Mouse (Mus musculus) adrenal gland, postnatal 25 days (tissue): ENCODE measurements around the gene Gadd45b. TPM values are rescaled to one million over a fixed set of nuclear protein-coding genes. Genes with fewer than 3 reads are reported as not detected.

Experiments used
- DNase-seq: peaks from one replicate; pipeline ENCODE4 v3.0.0; 2021; ENCODE audit warnings: mixed read lengths
- total RNA-seq: library from RNA; stranded (reverse); gene quantifications from 2 replicates; pipeline ENCODE4 v1.2.3, GENCODE M21; 2021

Gadd45b gene
- total RNA-seq, 1 experiment from 2014 or later, result 15.4 TPM

DNA sequence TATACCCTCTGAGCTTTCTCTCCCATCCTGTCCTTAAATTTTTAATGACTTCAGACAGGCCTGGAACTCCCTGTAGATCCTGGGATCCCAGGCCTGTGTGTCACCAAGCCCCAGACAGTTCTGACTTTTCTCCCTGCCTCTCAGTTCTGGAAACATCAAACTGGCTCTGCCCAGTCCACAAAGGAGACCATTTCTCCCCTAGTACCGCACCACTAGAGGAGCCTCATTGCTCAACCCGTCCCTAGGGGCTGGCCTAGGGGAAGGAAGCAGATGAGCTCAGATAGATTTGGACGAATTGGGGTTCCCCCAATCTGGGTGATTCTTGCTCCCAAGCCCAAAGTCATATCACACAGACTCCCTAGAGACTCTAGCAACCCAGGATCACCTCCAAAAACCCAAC is 5.4 kb downstream of the Gadd45b start:
- no peak for DNase-seq

- no peak for DNase-seq
These were observed 5.8 kb downstream of the Gadd45b start for GRCm38 (mm10) chr10:80935698-80936097.

- DNase-seq, result peak; percentile 79
These were observed 6.4 kb downstream of the Gadd45b start for GRCm38 (mm10) chr10:80936135-80936809.

- no peak for DNase-seq
These were observed 6.9 kb downstream of the Gadd45b start for GRCm38 (mm10) chr10:80936810-80937164.

- peak; percentile 55 for DNase-seq
These were observed 7.8 kb downstream of the Gadd45b start for GRCm38 (mm10) chr10:80937646-80938045.

GRCm38 (mm10) chr10:80938831-80939550 is 9.1 kb downstream of the Gadd45b start:
- DNase-seq, result no peak

DNA sequence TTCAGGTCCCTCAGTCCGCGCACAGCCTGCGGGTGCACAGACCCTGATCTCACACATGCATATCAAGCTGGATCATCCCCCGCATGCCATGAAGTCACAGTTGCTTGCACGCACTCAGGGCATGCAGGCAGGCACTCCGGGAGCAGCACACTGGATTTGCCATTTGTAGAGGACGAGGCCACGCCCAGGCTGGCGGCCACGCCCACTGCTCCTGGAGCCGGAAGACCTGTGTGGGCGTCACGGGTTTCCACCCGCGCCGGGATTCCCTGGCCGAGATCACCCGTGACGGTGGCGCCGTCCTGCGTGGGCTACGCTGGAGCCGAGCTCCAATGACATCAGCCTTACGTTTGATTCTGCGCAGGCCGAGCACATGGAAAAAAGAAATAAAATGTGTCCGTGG is 9.8 kb downstream of the Gadd45b start:
- peak; percentile 88 for DNase-seq

GRCm38 (mm10) chr10:80940320-80940987 is 10.6 kb downstream of the Gadd45b start:
- peak; percentile 66 for DNase-seq

DNA sequence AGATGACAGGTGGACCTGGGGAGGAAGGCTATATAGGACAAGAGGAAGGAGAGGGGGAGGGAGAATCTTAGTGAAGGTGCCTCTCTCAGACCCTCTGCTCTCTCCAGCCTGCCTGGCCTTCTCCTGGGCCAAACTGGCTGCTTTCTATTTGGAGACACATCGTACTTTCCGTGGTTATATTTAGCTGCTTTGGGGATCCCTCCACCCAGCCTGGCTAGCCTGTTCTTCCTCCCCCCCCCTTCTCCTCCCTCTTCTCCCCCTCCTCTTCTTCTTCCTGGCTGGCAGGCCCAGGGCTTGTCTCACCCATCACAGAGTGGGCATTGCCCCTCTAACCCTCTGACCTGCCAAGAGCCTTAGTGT is 11.1 kb downstream of the Gadd45b start:
- DNase-seq, result no peak

GRCm38 (mm10) chr10:80942919-80943318 is 13.0 kb downstream of the Gadd45b start:
- DNase-seq, result no peak

DNA sequence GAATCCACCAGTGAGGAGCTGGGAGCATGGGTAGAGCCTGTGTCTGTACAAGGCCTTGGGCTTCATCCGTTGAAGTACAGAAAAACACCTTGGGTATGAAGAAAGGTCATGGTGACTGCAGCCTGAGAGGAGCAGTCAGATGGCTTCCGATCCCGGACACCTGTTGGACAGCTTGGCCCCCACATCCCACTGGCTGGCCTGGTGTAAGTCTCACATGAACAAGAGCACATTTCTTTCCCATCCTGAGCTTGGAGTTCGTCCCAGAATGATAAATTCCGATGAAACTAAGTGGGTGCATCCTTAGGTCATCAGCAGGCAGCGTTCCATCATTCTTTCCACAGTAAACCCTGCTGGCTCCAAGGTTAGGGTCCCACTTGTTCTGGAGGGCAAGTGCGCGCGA is 13.8 kb downstream of the Gadd45b start:
- no peak for DNase-seq

- DNase-seq, result no peak
These were observed 14.4 kb downstream of the Gadd45b start for GRCm38 (mm10) chr10:80944231-80944630.

DNA sequence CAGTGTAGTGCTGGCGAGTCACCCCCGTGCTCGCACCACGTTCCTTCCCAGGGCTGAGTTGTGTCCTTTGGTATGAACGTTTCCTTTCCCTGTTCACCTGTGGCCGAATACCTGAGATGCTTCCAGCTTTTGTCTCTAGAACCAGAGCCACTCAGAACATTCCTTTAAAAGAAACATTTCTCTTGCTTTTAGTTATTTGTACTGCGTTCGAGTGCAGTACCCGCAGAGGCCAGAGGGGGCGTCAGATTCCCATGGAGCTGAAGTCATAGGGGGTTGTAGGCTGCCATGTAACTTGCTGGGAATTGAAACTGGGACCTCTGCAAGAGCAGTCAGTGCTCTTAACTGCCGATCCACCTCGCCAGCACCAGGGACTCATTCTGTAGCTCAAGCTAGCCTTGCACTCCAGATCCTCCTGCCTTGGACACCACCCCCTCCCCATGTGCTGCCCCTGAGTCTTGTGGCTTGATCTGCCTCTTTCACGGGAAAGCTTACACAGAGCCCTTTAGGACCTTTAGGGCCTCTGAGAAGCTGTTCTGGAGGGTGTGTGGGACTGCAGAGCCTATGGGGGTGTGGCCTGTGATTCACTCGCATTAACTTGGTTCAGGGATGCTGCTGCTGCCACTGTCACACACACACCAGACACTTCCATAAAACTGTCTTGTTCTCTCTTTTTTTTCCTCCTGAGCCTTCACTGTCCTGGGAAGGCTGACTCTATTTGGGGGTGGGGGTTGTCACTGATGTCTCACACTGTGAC is 17.0 kb downstream of the Gadd45b start:
- no peak for DNase-seq

GRCm38 (mm10) chr10:80947802-80948201 is 17.9 kb downstream of the Gadd45b start:
- DNase-seq, result peak; percentile 67

GRCm38 (mm10) chr10:80948570-80948969 is 18.7 kb downstream of the Gadd45b start:
- no peak for DNase-seq

GRCm38 (mm10) chr10:80949081-80949480 is 19.2 kb downstream of the Gadd45b start:
- DNase-seq, result no peak

GRCm38 (mm10) chr10:80950314-80950713 is 20.4 kb downstream of the Gadd45b start:
- DNase-seq, result no peak

GRCm38 (mm10) chr10:80951761-80952390 is 22.0 kb downstream of the Gadd45b start:
- DNase-seq, result no peak

DNA sequence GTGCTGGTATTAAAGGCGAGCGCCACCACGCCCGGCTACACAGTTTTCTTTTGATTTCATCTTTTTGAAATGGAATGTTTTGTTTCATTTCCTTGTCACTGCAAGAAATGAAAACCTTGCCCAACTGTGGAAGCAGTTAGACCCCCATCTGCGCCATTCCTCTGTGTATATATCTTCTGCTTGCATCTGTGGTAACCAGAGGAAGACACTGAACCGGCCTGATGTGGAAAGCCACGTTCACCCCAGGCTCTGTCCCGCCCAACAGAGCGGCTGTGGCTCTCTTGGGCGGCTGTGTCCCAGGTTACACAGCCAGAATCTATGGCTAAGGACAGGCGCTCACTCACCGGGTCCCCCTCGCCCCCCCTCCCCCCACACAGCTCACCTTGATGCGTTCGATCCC is 22.6 kb downstream of the Gadd45b start:
- DNase-seq, result no peak

GRCm38 (mm10) chr10:80954415-80954814 is 24.5 kb downstream of the Gadd45b start:
- no peak for DNase-seq

DNA sequence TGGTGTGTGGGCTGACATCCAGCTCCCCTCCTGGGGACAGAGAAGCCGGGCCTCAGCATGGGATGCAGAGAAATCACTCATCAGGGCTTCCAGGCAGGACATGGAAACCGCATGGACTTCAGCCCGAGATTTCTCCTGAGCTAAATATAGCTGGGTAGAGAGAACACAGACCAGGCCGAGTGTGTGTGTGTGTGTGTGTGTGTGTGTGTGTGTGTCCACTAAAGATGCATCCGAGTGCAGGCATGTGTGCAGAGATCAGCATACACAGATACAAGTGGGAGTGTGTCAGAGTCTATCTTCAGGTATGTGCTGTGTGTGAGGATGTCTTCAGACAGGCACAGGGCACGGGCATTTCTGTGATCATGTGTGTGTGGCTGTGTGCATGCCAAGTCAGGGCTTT is 25.0 kb downstream of the Gadd45b start:
- no peak for DNase-seq

- peak; percentile 50 for DNase-seq
These were observed 25.7 kb downstream of the Gadd45b start for GRCm38 (mm10) chr10:80955536-80955935.
